Mouse (Mus musculus) left cerebral cortex, adult 2 months (tissue): ENCODE data around the gene Myh3. TPM values are rescaled to one million over a fixed set of nuclear protein-coding genes. Genes with fewer than 3 reads are reported as not detected.

Source experiments
- DNase-seq, 2 experiments: peaks; one replicate each; pipeline ENCODE4 v3.0.0; 2021 to 2022; ENCODE audit warnings: low spot score in 2 of 2, mixed read lengths in 1 of 2; ENCODE audit errors: extremely low spot score in 1 of 2
- H3K27ac ChIP-seq: fragments of 200-600 bp; 2 replicates; pipeline ENCODE4 v1.8.1; 2022
- H3K4me3 ChIP-seq: fragments of 200-600 bp; 2 replicates; pipeline ENCODE4 v1.8.1; 2022
- CTCF ChIP-seq: fragments of 200-600 bp; IDR thresholded peaks from 2 replicates; pipeline ENCODE4 v1.8.1; 2022; ENCODE audit warnings: antibody characterized with exemption, mild to moderate bottlenecking, moderate library complexity
- intact Hi-C: fragments of 180-260 bp; cut with DNase I; formaldehyde crosslinking; loops from one replicate; pipeline ENCODE4 v1.15.1; 2025
- total RNA-seq, 2 experiments: library from RNA; stranded (reverse); gene quantifications; 2 replicates each; pipeline ENCODE4 v1.2.3; 2021

The Myh3 gene
- total RNA-seq, 2 experiments from 2014 or later: 4.7 to 6.0 TPM

DNA sequence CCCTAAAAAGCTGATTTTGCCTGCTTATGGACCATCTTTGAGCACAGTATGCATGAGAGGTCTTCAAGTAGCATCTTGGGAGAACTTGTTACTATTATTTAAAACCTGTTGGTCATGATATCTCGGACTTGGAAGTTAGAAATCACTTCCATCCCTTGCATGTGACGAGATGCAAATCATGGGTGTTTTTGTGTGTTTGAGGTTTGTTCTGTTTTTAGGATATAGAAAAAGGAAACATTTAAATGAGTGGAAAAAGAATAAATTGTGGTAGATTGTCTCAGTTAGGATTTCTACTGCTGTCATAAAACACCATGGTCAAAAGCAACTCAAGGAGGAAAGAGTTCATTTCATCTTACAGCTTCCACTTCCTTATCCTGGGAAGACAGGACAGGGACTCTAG, 57.4 kb downstream of the Myh3 start:
- Histone ChIP-seq H3K4me3 (no peak overlapping the region), H3K27ac (no peak overlapping the region)
- intact Hi-C loops: no loop called here
- TF ChIP-seq CTCF: no peak
- no peak for DNase-seq

DNA sequence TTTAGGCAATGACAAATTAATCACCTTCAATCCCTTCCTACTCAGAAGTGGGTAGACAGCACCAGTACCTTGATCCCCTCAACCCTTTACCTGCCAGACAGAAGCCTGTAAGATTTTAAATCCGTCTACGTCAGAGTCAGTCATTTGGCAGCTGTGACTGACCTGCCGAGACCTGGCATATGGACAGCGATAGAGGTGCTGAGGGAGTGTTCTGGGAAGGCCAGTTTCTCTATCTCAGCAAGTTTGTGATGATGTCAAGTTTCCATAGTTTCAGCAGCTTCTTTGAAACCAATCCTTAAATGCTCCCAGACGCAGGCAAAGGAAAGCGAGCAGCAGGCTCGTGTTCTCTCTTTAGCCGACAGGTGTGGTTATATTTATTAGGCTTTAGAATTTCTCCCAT, 61.5 kb downstream of the Myh3 start:
- DNase-seq: no peak
- no peak for TF ChIP-seq CTCF
- intact Hi-C loops: no loop called here
- Histone ChIP-seq H3K27ac (no peak overlapping the region), H3K4me3 (no peak overlapping the region)

DNA sequence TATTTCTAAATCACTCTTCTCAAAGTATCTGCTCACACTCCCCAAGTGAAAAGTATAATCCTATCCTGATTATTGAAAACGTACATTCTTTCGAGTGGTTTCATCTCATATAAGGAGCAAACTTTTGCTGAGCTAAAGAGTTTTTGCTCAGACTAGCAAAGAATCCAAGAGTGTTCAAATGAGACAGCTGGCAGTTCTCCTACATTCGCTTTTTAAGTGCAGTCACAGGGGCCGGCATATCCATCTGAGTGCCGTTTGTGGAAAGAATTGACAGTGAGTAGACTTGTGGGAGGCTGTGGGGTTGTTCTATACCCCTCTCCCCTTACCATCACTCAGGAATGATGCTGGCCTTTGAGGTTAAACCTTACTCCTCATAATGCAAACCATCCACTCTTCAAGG, 62.1 kb downstream of the Myh3 start:
- no peak for TF ChIP-seq CTCF
- Histone ChIP-seq H3K4me3 (no peak overlapping the region), H3K27ac (no peak overlapping the region)
- intact Hi-C loops: no loop called here
- DNase-seq: no peak

- Histone ChIP-seq H3K4me3 (no peak overlapping the region), H3K27ac (no peak overlapping the region)
- no peak for DNase-seq
- no peak for TF ChIP-seq CTCF
- intact Hi-C loops: no loop called here
Observed at GRCm38 (mm10) chr11:67141031-67141430, 62.9 kb downstream of the Myh3 start.

DNA sequence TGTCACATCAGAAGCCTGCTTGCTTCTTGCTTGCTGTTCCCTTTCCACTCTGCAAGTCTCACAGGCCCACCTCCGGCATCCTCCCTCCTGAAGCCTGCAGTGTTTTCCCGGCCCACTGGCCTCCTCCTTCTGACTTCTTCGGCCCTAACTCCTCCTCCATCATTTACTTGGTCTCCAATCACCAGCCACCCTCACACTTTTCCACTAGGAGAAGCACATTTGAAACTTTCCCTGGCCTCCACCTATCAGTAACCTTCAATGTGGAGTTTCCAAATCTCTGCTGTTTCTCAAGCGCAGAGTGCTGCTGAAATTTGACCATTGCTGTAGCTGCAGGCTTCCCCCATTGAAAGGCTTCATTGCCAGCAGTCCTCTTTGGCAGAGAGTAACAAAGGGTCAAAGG, 63.9 kb downstream of the Myh3 start:
- no peak for TF ChIP-seq CTCF
- intact Hi-C loops: no loop called here

DNA sequence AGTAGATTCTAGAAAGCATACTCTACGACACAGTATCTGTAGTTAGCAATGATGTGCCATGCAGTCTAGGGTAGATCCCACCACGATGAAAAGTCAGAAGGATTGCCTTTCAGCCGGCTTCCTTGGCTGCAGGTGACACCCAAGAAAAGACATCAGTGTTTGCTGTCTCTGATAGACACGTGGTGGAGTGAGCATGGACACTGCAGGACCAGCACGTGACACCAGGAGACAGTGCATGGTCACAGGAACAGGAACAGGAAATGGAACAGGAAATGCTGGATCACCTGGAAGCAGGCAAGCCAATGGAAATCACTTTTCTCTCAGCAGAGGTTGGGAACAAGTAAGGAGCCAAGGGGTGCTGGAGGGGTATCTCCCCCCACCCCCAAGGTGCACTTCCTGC, 65.0 kb downstream of the Myh3 start:
- Histone ChIP-seq H3K4me3 (no peak overlapping the region), H3K27ac (no peak overlapping the region)
- TF ChIP-seq CTCF: no peak
- intact Hi-C loops: no loop called here
- no peak for DNase-seq

More for the DNA sequence above, 63.9 kb downstream of the Myh3 start:
- H3K27ac ChIP-seq: no peak overlapping the region
- no peak for DNase-seq
- H3K4me3 ChIP-seq: no peak overlapping the region

- no peak for DNase-seq
- intact Hi-C loops: no loop called here
- no peak overlapping the region for H3K4me3 ChIP-seq
Observed at GRCm38 (mm10) chr11:67143863-67144498, 65.9 kb downstream of the Myh3 start.

DNA sequence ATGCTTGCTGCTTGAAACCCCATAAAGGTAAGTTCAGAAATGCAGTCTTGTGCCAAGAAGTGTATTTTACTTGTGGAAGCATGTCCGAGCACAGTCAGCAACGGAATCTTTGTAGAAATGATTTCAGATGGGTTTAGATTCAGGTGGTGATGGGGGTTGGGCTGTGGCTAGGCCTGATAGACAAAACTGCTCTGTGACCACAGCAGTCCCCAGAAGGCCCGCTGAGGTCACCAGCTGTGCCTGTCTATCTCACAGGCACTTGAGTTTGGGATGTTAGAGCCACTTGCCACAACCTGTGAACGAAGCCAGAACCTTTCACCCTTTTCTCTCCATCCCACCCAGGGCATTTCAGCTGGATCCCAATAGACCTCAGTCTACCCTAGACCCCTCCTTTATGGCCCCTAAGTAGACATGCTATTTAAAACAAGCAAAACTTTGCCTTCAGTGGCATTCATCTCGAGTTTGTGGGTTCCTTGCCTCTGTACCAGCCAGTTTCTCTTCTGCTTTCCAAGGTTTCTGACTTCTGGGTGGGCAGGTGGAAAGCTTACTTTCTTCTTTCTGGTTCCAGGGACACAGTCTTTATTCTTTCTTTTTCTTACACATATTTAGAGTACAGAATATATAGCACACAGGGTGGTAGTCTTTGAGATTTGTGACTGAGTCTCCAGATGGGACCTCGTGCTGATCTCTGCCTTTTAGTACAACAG, 66.6 kb downstream of the Myh3 start:
- no peak for DNase-seq
- intact Hi-C loops: no loop called here
- TF ChIP-seq CTCF: no peak
- H3K4me3 ChIP-seq: no peak overlapping the region
- no peak overlapping the region for H3K27ac ChIP-seq

More at GRCm38 (mm10) chr11:67143863-67144498, 65.9 kb downstream of the Myh3 start:
- TF ChIP-seq CTCF: no peak
- H3K27ac ChIP-seq: no peak overlapping the region

- DNase-seq: no peak
- TF ChIP-seq CTCF: no peak
- no peak overlapping the region for H3K4me3 ChIP-seq
- intact Hi-C loops: no loop called here
- no peak overlapping the region for H3K27ac ChIP-seq
Observed at GRCm38 (mm10) chr11:67145482-67146408, 67.6 kb downstream of the Myh3 start.

DNA sequence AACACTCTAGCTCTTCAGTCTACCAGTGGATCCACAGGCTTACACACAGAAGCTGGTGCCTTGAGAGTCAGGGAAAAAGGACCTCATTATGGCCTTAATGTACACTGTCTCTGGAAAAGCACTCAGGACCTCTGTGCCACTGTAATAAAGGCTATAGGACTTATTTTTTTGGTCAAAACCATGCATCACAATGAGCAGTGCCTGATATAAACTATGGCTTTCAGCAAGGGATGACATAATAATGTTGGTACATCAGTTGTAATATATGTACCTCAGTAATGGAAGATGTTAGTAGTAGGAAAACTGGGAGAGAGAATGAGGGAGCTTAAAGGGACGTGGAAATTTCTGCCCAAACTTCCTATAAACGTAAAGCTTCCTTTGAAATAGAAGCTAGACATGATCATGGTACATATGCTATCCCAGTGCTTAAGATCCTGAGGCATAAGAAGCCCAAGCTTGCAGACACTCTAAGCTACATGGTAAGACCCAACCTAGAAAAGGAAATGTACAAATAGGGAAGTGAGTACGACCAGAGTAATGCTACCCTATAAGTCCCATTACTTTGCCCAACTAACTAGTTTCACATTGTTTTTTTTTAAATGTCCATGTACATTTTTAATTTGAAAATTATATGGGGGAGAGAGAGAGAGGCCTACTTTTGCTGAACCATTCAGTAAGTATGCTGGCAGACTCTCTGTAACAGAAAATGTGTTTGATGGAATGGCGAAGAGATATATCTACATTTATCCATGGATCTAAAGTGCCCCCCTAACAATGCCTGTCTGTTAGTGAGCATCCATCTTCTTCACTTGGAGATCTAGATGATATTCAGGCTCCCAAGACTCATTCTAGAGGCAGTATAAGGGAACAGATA, 68.5 kb downstream of the Myh3 start:
- no peak for DNase-seq
- no peak overlapping the region for H3K4me3 ChIP-seq
- intact Hi-C loops: no loop called here
- TF ChIP-seq CTCF: no peak
- no peak overlapping the region for H3K27ac ChIP-seq

DNA sequence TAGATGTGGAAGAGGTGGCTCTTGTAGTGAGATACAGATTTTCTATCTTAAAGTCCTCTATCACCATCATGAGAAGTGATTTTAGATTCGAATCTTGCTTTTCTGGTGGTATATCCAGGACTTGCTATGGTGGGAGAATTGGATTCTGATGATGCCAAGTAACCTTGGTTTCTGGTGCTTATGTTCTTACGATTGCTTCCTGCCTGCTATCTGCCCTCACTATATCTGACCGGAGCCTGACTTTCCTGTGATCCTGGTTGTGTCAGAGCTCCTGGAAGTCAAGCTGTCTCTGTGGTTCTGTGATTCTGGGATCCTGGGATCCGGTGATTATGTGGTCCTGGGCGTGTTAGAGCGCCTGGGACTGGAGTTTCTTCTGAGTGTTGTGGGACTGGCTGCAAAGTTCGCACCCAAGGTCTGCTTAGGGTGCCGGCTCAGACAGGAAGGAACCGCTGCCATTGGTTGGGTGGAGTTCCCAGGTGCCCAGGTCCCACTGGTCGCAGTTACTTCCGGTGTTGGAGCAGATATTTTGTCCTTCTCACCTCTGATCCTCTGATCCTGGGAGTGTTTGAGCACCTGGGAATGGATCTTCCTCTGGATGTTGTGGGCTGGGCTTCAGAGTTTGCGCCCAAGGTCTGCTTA, 69.3 kb downstream of the Myh3 start:
- no peak overlapping the region for H3K4me3 ChIP-seq
- intact Hi-C loops: no loop called here
- no peak for DNase-seq
- TF ChIP-seq CTCF: no peak
- H3K27ac ChIP-seq: no peak overlapping the region
